Mouse (Mus musculus) spleen, adult 2 months (tissue): ENCODE measurements around the gene Gapdhs.

Experiments used
- CTCF ChIP-seq: fragments of 200-500 bp; IDR thresholded peaks from 2 replicates; pipeline ENCODE4 v1.5.1; 2011; ENCODE audit warnings: mild to moderate bottlenecking, inconsistent platforms; ENCODE audit not compliant: insufficient read depth, insufficient read length, insufficient replicate concordance; ENCODE audit errors: extremely low read depth
- POLR2A ChIP-seq: fragments of 200-500 bp; IDR thresholded peaks from 2 replicates; pipeline ENCODE4 v1.6.1; 2011; ENCODE audit warnings: low read depth, low read length, inconsistent platforms

DNA sequence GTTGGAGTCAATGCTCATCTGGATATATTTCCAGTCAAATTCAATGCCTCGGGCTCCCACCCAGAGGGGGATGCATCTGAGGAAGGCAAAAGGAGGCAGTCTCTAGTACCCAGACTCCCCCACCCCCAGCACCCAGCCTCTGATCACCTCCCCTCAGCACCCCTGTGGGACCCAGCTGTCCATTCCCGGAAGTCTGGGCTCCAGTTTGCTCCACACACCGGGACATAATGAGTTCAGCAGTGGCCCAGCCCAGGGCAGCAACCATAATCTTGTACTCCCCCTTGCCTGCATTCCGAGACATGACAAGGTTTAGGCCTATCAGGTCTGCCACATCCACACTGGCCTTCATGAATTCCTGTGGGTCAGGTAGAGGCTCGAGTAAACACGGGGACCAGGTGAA lies 15.3 kb downstream of the Gapdhs start:
- TF ChIP-seq POLR2A: no peak
- no peak for TF ChIP-seq CTCF
